Mouse (Mus musculus) ovary, postnatal 36 days (tissue): ENCODE measurements around the gene Cacng6.
A peak's percentile ranks its signal among the peaks of the same experiment; 100 is the strongest.
"Not testable (repeated sequence)": the region's sequence is repeated elsewhere in the genome, so short reads cannot be mapped to it uniquely, and the experiment has no call there.

Experiments used
- DNase-seq: peaks from one replicate; pipeline ENCODE4 v3.0.0; 2022; ENCODE audit warnings: low spot score, mixed read lengths

Cacng6 gene

DNA sequence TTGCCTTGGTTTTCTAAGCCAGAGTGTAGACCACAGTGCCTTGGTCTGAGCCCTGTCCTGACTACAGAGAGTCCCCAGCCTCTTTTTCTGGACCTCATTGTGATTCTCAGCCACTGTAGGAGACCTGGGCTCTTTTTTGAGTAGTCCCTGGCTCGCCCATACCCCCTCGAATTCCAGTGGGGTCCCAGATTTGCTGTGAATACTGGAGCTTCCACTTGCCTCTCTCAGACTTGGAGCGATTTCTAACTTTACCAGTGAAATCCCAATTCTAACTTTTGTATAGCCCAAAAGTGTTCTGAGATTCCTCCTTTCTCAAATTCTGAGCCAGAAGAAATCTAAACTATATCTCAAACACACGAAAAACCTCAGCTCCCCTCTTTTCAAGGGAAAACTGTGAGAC, at the start of gene Cacng6:
Gene Cacng6, plus strand, starts transcription at position 301 of the 400 bp plus-strand sequence.
- DNase-seq, result no peak

DNA sequence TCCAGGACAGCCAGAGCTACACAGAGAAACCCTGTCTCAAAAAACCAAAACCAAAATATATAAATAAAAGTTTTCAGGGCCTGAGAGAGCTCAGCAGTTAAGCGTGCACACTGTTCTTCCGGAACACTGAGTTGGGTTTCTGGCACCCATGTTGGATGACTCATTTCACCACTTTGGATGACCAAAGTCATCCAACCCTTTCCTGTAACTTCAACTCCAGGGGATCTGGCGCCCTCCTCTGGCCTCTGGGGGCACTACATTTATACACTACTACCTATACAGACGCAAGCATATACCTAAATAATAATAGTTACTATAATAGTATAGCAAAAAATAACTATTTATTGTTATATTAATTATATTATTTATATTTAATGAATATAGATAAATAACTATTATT, 47.2 kb upstream of the Cacng6 start:
- peak; percentile 38 for DNase-seq

DNA sequence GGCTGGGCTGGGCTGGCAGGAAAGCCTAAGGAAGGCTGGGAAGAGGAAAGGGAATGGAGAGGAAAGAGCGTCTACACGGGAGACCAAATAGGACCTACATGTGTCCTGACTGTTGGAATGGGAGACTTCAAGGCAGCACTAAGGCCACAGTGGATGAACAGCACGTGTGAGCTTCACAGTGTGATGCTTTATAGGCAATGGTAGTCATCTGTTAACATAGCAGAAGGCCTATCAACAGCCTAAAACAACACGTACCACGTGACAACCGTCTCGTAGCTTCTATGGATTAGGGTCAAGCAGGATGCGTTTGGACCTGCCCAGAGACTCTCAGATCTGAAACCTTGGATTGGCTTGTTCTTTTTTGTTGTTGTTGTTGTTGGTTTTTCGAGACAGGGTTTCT, 41.9 kb upstream of the Cacng6 start:
- no peak for DNase-seq

DNA sequence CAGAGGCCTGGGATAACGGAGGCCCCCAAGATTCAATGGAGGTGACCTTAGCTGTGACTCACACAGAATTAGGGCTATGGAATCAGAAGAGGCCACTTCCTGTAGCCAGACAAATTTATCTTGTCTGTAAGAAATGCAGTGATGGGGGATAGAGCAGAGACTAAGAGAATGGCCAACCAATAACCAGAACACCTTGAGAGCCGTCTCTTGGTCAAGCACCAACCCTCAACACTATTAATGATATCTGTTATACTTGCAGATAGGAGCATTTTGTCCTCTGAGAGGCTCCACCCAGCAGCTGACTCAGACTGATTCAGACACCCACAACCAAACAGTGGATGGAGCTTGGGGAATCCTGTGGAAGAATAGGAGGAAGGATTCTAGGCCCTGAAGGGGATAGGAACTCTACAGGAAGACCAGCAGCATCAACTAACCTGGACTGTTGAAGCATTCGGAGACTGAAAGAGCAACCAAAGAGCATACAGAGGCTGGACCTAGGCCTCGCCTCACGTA, 39.1 kb upstream of the Cacng6 start:
- DNase-seq, result no peak

DNA sequence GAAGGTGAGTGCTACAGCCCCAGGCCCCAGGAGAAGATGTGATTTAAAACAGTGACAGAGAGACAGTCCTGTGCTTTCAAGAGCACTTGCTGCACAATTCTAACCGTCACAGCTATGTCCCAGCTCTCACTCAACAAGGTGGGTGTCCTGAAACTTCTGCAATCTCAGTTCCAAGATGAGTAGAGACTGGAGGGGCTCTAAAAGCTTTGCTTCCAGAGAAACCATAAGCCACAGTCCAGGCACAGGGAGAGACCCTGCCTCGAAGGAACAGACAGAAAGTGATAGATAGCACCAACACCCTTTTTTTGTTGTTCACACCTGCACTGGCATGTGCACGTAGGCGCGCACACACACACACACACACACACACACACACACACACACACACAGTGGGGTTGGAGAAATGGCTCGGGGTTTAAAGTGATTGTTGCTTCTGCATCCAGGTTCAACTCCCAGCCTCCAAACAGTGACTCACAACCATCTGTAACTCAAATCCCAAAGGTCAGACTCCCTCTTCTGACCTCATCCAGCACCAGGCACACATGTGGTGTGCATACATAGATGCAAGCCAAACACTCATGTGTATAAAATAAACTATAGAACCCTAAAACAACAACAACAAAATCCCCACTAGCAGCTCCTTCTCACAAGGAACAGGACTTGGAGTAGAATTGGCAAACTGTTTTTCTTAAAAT, 37.8 kb upstream of the Cacng6 start:
- DNase-seq, result no peak

DNA sequence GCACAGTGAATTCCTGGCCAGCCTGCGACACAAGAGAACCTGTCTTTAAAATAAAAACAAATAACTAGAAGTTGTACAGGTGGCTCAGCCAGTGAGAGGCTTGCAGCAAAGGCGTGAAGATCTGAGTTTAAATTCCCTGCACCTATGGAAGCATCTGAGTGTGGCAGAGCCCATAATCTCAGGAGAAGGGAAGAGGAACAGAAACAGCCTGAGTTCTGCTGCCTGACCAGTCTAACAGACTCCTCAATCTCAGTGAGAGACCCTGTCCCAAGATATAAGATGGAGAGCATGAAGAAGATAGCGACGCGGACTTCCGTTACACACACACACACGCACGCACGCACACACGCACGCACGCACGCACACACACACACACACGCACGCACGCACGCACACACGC, 36.2 kb upstream of the Cacng6 start:
- DNase-seq, result no peak

DNA sequence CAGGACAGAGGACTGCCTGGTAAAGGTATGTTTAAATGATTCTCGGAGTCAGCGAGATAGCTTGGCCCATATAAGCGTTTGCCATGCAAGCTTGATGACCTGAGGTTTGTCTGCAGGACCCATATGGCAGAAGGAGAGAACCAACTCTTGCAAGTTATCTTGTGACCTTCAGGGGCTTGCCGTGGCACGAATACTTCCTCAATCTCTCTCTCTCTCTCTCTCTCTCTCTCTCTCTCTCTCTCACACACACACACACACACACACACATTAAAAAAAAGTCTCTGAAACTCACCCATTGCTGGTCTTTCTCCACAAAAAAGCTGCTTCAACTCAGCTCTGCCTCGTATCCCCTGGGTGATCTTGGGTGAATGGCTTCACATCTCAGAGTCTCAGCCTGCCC, 35.1 kb upstream of the Cacng6 start:
- DNase-seq, result no peak

DNA sequence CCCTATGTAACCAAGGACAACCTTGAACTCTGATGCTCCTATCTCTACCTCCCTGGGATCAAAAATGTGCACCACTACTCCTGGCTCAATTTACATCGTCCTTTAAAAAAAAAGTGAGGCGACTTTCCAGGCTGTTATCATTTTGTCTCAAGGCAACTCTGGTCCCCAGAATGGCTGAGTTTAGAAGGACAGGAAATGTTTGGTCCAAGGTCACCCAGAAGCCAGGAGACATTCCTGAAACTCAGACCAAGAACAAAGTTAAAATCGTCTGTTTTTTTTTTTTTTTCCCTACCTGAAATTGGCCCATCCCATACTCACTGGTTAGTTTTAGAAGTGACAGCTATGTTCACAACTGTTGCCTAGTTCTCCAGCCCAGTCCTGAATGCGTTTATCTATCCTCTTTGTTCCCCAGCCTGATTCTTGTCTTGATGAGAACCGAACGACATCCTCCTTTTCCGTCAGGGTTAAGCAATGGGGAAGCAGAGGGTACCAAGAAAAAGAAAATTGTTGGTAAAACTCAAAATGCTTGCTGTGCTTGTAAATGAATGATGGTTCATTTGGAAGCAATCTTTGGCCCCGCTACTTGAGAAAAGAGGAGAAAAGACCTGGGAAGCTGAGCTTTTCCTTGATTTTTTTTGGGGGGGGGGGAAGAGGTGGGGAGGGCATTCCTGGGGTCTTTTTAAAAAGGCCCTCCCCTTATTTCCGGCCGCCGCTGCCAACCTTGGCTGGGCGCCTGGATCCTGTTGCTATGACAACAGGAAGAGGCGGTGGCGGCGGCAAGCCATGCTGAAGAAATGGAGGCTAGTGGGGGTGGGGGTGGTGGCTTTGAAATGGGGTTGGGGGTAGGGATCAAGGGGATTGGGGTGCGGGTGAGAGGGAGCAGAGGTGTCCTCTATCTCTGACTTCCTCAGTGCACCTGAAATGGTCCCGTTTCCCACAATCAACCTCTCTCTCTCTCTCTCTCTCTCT, 34.3 kb upstream of the Cacng6 start:
- DNase-seq, result peak; percentile 61

DNA sequence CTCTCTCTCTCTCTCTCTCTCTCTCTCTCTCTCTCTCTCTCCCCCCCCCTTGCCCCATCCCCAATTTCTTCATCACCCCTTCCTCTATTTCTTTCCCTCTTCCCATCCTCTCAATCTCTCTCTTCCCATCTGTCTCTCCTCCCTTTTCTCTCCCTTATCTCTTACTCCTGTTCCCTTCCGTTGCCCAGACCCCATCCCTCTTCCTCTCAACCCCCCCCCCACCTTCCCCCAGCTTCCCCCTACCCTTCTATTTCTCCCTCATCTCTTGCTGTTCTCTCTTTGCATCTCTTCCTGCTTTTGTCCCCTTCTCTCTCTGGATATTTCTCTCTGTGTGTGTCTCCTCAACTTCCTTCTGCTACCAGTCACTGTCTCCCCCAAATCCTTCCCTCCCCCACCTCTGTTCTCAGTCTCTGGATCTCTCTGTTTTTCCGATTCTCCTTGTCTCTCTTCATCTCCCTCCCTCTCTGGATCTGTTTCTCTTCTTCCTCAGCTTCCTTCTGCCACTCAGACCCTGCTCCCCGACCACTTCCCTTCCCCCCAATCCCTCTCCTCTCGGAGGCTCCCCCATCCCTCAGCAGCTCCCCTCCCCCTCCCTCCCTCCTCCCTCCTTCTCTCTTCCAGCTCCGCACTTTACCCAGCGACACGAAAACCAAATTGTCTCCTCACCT, 33.4 kb upstream of the Cacng6 start, which contains the start of gene Cacng8:
Gene Cacng8, plus strand, starts transcription at position 271 of the 668 bp plus-strand sequence.
- DNase-seq, result no peak

DNA sequence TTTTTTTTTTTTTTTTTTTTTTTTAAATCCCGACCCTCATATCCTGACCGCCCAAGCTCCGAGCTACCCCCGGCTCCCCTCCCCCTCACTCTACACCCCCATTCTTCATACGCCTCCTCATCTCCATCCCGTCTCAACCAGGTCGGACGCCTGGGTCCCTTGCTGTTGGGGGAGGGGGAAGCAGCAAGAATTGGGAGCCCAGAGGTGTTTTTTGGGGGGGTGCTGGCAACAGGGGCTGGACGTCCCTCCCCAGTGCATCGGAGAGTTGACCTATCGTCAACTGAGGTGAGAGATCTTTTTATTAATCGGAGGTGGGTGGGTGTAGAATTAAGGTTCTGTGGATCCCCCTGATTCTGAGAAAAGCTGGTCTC, 32.9 kb upstream of the Cacng6 start:
- no peak for DNase-seq

DNA sequence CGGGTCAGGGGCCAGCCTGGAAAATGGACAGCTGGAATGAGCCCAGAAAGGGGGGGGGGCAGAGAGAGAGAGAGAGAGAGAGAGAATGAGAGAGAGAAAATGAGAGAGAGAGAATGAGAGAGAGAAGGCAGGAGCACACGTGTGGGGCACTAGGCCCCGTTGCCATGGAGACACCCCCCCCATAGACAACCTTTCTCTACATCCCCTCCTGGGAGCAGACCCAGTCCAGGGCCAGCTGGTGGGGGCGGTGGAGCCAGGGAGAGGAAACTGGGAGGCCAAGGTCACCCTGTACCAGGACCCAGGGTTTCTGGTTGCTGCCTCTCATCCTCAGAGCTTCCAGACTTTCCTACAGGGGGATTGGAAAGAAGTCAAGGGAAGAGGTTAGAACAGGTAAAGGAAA, 32.2 kb upstream of the Cacng6 start:
- peak; percentile 17 for DNase-seq

DNA sequence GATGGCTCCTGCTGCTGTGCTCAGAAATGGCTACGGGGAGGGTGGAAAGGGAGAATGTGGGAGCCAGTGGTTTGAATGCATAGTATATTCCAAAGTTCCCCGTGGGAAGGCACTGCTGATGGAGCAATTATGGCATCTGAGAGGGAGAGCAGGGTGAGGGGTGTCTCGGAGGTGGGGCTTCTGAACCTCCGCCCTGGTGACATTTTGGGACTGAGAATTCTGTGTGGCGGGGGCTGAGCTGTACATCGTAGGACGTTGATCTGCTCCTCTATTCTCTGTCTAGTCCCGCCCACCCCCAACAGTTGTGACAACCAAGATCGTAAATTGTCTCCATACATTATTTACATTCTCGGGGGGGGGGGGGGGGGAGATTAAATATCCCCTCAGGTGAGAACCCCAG, 26.6 kb upstream of the Cacng6 start:
- DNase-seq, result no peak

DNA sequence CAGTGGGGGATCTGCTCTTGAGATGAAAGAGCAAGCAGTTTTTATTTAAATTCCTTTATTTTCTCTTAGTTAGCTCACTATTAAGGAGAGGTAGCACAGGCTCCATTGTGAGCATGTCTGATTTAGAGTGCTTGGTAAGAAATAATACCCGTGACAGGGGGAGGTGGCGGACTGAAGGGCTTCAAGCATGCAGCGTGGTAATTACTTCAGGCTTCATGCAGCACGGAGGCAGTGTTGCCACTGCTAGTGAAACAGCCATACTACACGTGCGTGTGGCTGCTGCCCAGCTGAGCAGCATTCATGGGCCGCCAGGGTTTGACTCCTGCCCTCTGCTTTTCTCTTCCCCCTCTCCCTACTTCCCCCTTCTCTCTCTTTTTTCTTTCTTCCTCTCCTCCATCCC, 26.2 kb upstream of the Cacng6 start:
- DNase-seq, result no peak

DNA sequence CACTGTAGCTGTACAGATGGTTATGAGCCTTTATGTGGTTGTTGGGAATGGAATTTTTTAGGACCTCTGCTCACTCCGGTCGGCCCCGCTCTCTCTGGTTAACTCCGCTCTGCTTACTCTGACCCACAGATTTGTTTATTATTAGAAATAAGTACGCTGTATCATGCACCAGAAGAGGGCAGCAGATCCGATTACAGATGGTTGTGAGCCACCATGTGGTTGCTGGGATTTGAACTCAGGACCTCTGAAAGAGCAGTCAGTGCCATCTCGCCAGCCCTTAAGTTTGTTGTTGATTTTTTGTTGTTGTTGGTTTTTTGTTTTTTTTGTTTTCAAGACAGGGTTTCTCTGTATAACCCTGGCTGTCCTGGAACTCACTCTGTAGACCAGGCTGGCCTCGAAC, 25.6 kb upstream of the Cacng6 start:
- not testable (repeated sequence) for DNase-seq

DNA sequence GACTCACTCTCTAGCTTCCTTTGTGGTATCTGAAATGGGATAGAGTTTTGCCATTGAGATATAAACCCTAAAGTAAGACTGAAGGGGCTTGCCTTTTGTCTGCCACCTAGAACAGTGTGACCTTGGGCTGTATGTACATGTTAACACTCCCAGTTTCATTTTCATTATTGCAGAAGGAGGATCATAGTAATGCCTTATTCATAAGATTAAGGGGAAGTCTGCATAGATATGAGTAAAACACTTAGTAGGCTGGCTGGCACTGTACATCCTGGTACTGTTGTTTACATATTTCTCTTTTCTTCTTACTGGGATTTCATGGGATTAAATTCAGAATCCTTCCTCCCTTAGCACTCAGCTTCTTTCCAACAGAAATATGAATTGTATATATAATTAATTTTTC, 24.1 kb upstream of the Cacng6 start:
- DNase-seq, result no peak

DNA sequence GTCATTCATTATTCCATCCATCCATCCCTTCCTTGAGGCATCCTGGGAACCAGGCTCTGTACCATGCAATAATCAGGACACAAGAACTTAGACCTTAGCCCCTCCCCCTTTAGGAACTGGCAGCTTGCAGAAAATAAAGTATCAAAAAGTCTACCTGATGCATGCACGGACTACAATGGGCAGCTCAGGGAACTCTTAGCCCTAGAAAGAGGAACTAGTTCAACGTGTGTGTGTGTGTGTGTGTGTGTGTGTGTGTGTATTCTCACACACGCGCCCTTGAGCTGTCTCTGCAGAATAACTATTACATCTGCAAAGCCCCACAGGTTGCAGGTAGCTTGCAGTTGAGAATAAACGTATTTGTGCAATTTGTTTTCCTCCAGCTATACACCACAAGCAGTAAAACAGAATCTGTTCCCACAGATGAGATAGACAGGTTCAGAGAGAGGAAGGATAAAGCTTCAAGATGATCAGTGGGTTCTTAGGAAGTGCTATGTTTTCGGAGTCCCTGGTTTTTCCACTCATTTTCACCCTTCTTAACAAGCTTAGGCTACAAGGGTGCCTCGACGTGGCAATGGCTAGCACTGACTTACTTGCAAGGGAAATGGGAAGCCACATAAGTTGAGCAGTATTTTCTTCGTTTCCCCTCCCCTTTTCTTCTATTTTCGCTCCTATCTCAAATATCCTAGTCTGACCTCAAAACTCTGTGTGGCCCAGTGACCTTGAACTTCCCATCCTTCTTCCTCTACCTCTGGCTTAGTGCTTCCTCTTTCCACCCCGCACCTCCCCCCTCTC, 14.1 kb upstream of the Cacng6 start:
- DNase-seq, result no peak

DNA sequence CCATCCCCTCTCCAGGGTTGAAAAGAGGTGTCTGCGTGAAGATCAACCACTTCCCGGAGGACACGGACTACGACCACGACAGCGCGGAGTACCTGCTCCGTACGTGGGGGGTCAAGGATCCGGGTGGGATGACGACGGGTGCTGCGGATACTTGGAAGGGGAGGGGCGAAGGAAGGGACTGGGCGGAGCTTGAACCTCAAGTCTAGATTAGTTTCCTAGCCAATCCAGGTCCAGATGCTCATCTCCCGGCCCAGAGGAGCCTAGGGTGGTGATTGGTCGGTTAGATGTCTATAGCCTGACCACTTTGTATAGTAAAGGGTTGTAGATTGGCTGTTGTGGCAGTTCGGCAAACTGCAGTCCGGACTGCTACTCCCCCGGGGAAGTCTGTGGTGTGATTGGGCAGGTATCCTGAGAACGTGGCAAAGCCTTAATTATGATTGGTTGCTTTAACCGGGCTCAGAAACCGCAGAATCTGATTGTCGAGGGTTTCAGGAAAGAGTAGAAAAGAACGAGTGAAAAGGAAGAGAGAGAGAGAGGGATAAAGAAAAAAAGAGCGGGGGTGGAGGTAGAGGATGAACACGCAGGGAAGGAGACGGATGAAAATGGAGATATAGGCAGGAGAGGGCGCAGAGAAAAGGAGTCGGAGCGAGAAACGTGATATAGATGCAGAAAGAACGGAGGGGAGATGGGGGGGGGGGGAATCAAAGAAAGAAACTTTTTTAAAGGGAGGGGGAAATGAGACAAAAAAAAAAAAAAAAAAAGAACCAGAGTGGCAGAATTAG, 12.6 kb upstream of the Cacng6 start:
- no peak for DNase-seq

DNA sequence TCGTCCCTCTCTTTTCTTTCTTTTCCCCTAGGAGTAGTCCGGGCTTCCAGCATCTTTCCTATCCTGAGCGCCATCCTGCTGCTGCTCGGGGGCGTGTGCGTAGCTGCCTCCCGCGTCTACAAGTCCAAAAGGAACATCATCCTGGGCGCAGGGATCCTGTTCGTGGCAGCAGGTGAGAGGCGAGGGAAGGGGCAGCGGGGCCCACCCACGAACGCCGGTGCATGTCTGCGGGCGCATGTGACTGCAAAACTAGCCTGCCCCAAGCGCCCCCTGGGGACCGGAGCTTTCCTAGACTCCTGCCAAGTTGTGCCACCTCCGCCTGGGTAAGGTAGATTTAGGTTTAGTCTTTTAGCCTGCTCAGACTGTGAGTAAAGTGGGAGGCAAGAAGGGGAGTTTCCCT, 12.0 kb upstream of the Cacng6 start:
- DNase-seq, result peak; percentile 27

DNA sequence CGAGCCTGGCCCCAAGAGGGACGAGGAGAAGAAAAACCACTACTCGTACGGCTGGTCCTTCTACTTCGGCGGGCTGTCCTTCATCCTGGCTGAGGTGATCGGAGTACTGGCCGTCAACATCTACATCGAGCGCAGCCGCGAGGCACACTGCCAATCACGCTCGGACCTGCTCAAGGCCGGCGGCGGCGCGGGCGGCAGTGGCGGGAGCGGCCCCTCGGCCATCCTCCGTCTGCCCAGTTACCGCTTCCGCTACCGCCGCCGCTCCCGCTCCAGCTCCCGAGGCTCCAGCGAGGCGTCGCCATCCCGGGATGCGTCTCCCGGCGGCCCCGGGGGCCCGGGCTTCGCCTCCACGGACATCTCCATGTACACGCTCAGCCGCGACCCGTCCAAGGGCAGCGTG, 9.1 kb upstream of the Cacng6 start:
- peak; percentile 58 for DNase-seq

DNA sequence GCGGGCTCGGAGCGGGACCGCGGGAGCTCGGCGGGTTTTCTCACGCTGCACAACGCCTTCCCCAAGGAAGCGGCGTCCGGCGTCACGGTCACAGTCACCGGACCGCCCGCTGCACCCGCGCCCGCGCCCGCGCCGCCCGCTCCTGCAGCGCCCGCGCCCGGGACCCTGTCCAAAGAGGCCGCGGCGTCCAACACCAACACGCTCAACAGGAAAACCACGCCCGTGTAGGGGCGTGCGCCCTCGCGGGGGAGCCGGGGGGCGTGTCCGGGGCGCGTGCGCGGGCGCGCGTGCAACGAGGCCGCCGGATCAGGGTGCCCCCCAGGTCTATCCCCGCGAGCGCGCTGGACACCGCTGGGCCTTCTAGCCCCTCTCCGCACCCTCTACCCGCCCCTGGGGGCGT, 8.6 kb upstream of the Cacng6 start:
- peak; percentile 47 for DNase-seq

DNA sequence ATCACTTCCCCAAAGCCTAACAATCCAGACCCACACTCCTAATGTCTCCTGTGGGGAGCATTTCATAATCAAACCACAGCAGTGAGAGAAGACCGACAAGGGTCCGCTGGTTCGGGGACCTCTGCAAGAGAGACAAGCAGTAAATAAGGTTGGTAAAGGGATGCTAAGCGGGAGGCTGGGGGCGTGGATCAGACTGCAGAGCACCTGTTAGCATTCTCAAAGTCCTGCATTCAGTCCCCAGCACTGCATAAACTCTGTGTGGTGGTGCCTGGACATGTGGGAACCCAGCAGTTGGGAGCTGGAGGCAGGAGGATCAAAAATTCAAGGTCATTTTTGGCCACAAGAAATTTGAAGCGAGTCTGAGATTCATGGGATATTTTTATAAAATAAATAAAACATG, 4.1 kb upstream of the Cacng6 start:
- no peak for DNase-seq
